Mouse (Mus musculus) liver, embryonic 14.5 days (tissue): ENCODE data around the gene Gm17416. TPM values are rescaled to one million over a fixed set of nuclear protein-coding genes. Genes with fewer than 3 reads are reported as not detected.
A peak's percentile ranks its signal among the peaks of the same experiment; 100 is the strongest.

Source experiments
- ATAC-seq: fragments of 200-750 bp; cut with Nextera tagmentation; 2 replicates; pipeline ENCODE4 v1.8.0; 2017; ENCODE audit warnings: moderate number of reproducible peaks, mild to moderate bottlenecking, moderate library complexity; ENCODE audit not compliant: insufficient read depth
- DNase-seq, 3 experiments: peaks; one replicate each; pipeline ENCODE4 v3.0.0-alpha.2; 2012 to 2013; ENCODE audit warnings: low read depth in 3 of 3, low spot score in 3 of 3
- H3K27ac ChIP-seq: fragments of 300-500 bp; sonication (generic); 2 replicates; pipeline ENCODE4 v1.5.1; 2014; ENCODE audit warnings: moderate library complexity, mild to moderate bottlenecking, control low read depth, inconsistent platforms
- H3K27me3 ChIP-seq: fragments of 300-500 bp; sonication (generic); 2 replicates; pipeline ENCODE4 v1.6.1; 2014; ENCODE audit warnings: mild to moderate bottlenecking, low read length, moderate library complexity; ENCODE audit not compliant: control insufficient read depth, insufficient read depth
- H3K36me3 ChIP-seq: fragments of 300-500 bp; sonication (generic); replicated peaks from 2 replicates; pipeline ENCODE4 v1.6.1; 2014; ENCODE audit warnings: low read depth; ENCODE audit not compliant: control insufficient read depth, insufficient read depth
- H3K4me1 ChIP-seq, 2 experiments: fragments of 200-500 bp in 1 of 2; fragments of 300-500 bp in 1 of 2; sonication (generic) in 1 of 2; replicated peaks; 2 replicates each; pipeline ENCODE4 v1.6.1; 2012 to 2014; ENCODE audit warnings: antibody characterized with exemption in 1 of 2, inconsistent platforms in 1 of 2, low read length in 1 of 2; ENCODE audit not compliant: control insufficient read depth in 2 of 2, insufficient read depth in 2 of 2
- H3K4me2 ChIP-seq: fragments of 300-500 bp; sonication (generic); 2 replicates; pipeline ENCODE4 v1.6.1; 2014; ENCODE audit warnings: low read depth, mild to moderate bottlenecking, control low read depth, moderate library complexity
- H3K4me3 ChIP-seq, 2 experiments: fragments of 200-500 bp in 1 of 2; fragments of 300-500 bp in 1 of 2; sonication (generic) in 1 of 2; 2 replicates each; pipeline ENCODE4 v1.5.1; 2012 to 2014; ENCODE audit warnings: low read depth in 2 of 2, low read length in 2 of 2, mild to moderate bottlenecking in 2 of 2, control low read depth in 1 of 2, inconsistent platforms in 1 of 2, moderate library complexity in 1 of 2; ENCODE audit not compliant: insufficient read depth in 1 of 2
- H3K9ac ChIP-seq: fragments of 300-500 bp; sonication (generic); replicated peaks from 2 replicates; pipeline ENCODE4 v1.6.1; 2014; ENCODE audit warnings: mild to moderate bottlenecking, control low read depth, moderate library complexity
- H3K9me3 ChIP-seq: fragments of 300-500 bp; sonication (generic); 2 replicates; pipeline ENCODE4 v1.6.1; 2016; ENCODE audit warnings: low read length, mixed read lengths; ENCODE audit not compliant: control insufficient read depth
- CTCF ChIP-seq: IDR thresholded peaks from 2 replicates; pipeline ENCODE4 v1.5.1; 2016; ENCODE audit warnings: antibody characterized with exemption, low read depth, control low read depth
- EP300 ChIP-seq: IDR thresholded peaks from 2 replicates; pipeline ENCODE4 v1.6.1; 2016; ENCODE audit warnings: antibody characterized with exemption, low read depth
- WGBS: fragments of 180-500 bp; shearing (Covaris S2); extraction: QIAGEN DNeasy Blood & Tissue Kit; methylation state at CpG from one replicate; pipeline ENCODE4 v1.1.7; 2014; ENCODE audit not compliant: insufficient replicate concordance; 5-methylcytosine and 5-hydroxymethylcytosine counted together
- polyA plus RNA-seq, 2 experiments: library from polyadenylated mRNA; depleted of rRNA in 1 of 2; stranded (reverse) in 1 of 2; unstranded in 1 of 2; fragments of >200 nt; fragmentation: Nextera tagmentation in 1 of 2; extraction: Ambion mirVana in 1 of 2; gene quantifications; 2 replicates each; pipeline versions ENCODE4 v1.2.1 to v1.2.3; 2012 to 2014

The Gm17416 gene
- polyA plus RNA-seq, 2 experiments = not detected

DNA sequence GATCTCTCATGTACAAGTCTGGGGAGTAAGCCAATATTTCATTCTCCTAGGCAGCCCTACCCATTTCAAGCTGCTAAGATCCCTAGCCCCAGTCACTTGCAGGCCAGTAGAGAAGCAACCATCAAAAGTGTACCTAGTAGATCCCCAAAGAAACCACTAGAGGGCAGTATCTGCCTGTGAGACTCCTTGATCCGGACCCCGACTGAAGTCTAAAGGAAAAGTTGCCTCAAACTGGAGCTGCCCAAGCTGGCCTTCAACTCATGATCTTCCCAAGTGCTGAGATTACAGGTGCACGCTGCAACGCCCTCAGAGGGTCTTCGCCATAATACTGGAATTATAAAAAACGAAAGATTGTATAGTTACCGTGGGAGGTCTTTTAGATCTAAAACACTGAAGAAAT is 46.4 kb downstream of the Gm17416 start:
- Histone ChIP-seq H3K9ac (no peak overlapping the region), H3K27me3 (no peaks in the 10 kb centered on the region), H3K4me2 (no peak overlapping the region), H3K27ac (no peak overlapping the region), H3K4me3 (no peak overlapping the region), H3K9me3 (no peaks in the 10 kb centered on the region), H3K4me1 (no peaks in the 10 kb centered on the region), H3K36me3 (no peaks in the 10 kb centered on the region)
- WGBS = 9% methylated on average over 7 of the region's 7 CpGs
- TF ChIP-seq EP300 = no peak
- peak; percentile 85 for TF ChIP-seq CTCF
- ATAC-seq (no peak), DNase-seq (peak; percentile 33 to 37 (median 35))

DNA sequence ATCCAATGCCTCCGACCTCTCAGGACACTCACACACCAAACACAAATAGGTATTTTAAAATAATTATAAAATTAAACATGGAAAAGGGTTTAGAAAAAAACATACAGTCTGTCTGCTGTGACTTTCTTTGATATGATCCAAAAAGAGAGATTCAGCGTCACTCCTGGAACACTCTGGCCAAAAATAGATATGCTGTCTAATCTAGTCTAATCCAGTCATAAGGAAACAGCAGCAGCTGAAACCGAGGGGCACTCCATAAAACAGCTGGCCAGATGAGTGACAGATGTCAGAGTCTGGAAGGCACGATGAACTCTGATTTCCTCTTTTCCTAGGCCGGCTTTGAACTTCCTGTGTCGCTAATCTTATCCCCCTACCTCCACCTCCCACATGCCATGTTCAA is 47.3 kb downstream of the Gm17416 start:
- no peaks in the 10 kb centered on the region for H3K4me1 ChIP-seq
- ATAC-seq (no peak), DNase-seq (no peak)
- no peaks in the 10 kb centered on the region for H3K27me3 ChIP-seq
- H3K4me3 ChIP-seq = no peak overlapping the region
- H3K4me2 ChIP-seq = no peak overlapping the region
- no peak for TF ChIP-seq CTCF
- TF ChIP-seq EP300 = no peak
- H3K36me3 ChIP-seq = no peaks in the 10 kb centered on the region
- H3K9me3 ChIP-seq = no peaks in the 10 kb centered on the region
- H3K27ac ChIP-seq = no peak overlapping the region
- 18% methylated on average over 6 of the region's 6 CpGs for WGBS
- H3K9ac ChIP-seq = no peak overlapping the region

DNA sequence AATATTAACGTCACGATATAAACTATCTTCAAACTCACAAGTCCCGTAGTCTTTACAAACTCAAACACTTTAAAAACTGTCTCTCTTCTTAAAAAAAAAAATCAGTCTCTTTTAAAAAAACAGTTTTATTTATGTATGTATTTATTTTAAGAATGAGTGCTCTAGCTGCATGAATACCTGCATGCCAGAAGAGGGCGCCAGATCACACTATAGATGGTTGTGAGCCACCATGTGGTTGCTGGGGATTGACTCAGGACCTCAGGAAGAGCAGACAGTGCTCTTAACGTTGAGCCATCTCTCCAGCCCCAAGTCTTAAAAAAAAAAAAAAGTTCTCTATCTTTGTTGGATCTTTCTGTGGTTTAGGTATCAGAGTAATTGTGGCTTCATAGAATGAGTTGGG is 48.2 kb downstream of the Gm17416 start:
- Histone ChIP-seq H3K4me2 (no peak overlapping the region), H3K9ac (no peak overlapping the region), H3K9me3 (no peaks in the 10 kb centered on the region), H3K27ac (no peak overlapping the region), H3K36me3 (no peaks in the 10 kb centered on the region), H3K4me3 (no peak overlapping the region), H3K4me1 (no peaks in the 10 kb centered on the region), H3K27me3 (no peaks in the 10 kb centered on the region)
- TF ChIP-seq CTCF (peak; percentile 61), EP300 (no peak)
- no peak for ATAC-seq
- WGBS = 49% methylated on average over 5 of the region's 5 CpGs
- DNase-seq = no peak

Other genes starting within 250 kb of the Gm17416 start
- 49.6 and 54.5 TPM in 2 replicates for gene Rbck1, start 236.7 kb upstream of the Gm17416 start, polyA plus RNA-seq (2012; rRNA removed)
- 34.3 and 38.8 TPM in 2 replicates for gene Rbck1, start 236.7 kb upstream of the Gm17416 start, polyA plus RNA-seq (2014; fragmentation: Nextera tagmentation; extraction: Ambion mirVana)
- gene Trib3, start 225.3 kb upstream of the Gm17416 start, polyA plus RNA-seq (2012; rRNA removed) = 0.54 and 0.77 TPM in 2 replicates
- gene Trib3, start 225.3 kb upstream of the Gm17416 start, polyA plus RNA-seq (2014; fragmentation: Nextera tagmentation; extraction: Ambion mirVana) = 0.70 and 1.5 TPM in 2 replicates
- not detected in 2 replicates for gene Nrsn2, start 192.7 kb upstream of the Gm17416 start, polyA plus RNA-seq (2012; rRNA removed)
- not detected in 2 replicates for gene Nrsn2, start 192.7 kb upstream of the Gm17416 start, polyA plus RNA-seq (2014; fragmentation: Nextera tagmentation; extraction: Ambion mirVana)
- gene Sox12, start 171.3 kb upstream of the Gm17416 start, polyA plus RNA-seq (2012; rRNA removed) = 4.4 TPM in 2 replicates
- 1.4 and 1.9 TPM in 2 replicates for gene Sox12, start 171.3 kb upstream of the Gm17416 start, polyA plus RNA-seq (2014; fragmentation: Nextera tagmentation; extraction: Ambion mirVana)
- 7.6 and 9.1 TPM in 2 replicates for gene Zcchc3, start 154.3 kb upstream of the Gm17416 start, polyA plus RNA-seq (2012; rRNA removed)
- gene Zcchc3, start 154.3 kb upstream of the Gm17416 start, polyA plus RNA-seq (2014; fragmentation: Nextera tagmentation; extraction: Ambion mirVana) = 8.7 and 10.7 TPM in 2 replicates
- 0.15 and 0.19 TPM in 2 replicates for gene 6820408C15Rik, start 153.8 kb upstream of the Gm17416 start, polyA plus RNA-seq (2012; rRNA removed)
- gene 6820408C15Rik, start 153.8 kb upstream of the Gm17416 start, polyA plus RNA-seq (2014; fragmentation: Nextera tagmentation; extraction: Ambion mirVana) = 0.11 and 0.23 TPM in 2 replicates
- not detected in 2 replicates for gene Defb23, start 104.7 kb upstream of the Gm17416 start, polyA plus RNA-seq (2012; rRNA removed)
- not detected in 2 replicates for gene Defb23, start 104.7 kb upstream of the Gm17416 start, polyA plus RNA-seq (2014; fragmentation: Nextera tagmentation; extraction: Ambion mirVana)
- gene Defb20, start 92.3 kb upstream of the Gm17416 start, polyA plus RNA-seq (2012; rRNA removed) = not detected in 2 replicates
- not detected in 2 replicates for gene Defb20, start 92.3 kb upstream of the Gm17416 start, polyA plus RNA-seq (2014; fragmentation: Nextera tagmentation; extraction: Ambion mirVana)
- not detected in 2 replicates for gene Defb22, start 79.2 kb upstream of the Gm17416 start, polyA plus RNA-seq (2012; rRNA removed)
- not detected in 2 replicates for gene Defb22, start 79.2 kb upstream of the Gm17416 start, polyA plus RNA-seq (2014; fragmentation: Nextera tagmentation; extraction: Ambion mirVana)
- gene Defb26, start 57.6 kb upstream of the Gm17416 start, polyA plus RNA-seq (2012; rRNA removed) = not detected in 2 replicates
- not detected in 2 replicates for gene Defb26, start 57.6 kb upstream of the Gm17416 start, polyA plus RNA-seq (2014; fragmentation: Nextera tagmentation; extraction: Ambion mirVana)
- not detected in 2 replicates for gene Defb28, start 51.1 kb upstream of the Gm17416 start, polyA plus RNA-seq (2012; rRNA removed)
- not detected in 2 replicates for gene Defb28, start 51.1 kb upstream of the Gm17416 start, polyA plus RNA-seq (2014; fragmentation: Nextera tagmentation; extraction: Ambion mirVana)
- not detected in 2 replicates for gene Defb29, start 29.2 kb upstream of the Gm17416 start, polyA plus RNA-seq (2012; rRNA removed)
- not detected in 2 replicates for gene Defb29, start 29.2 kb upstream of the Gm17416 start, polyA plus RNA-seq (2014; fragmentation: Nextera tagmentation; extraction: Ambion mirVana)
- not detected in 2 replicates for gene Defb21, start 3.4 kb downstream of the Gm17416 start, polyA plus RNA-seq (2012; rRNA removed)
- gene Defb21, start 3.4 kb downstream of the Gm17416 start, polyA plus RNA-seq (2014; fragmentation: Nextera tagmentation; extraction: Ambion mirVana) = not detected in 2 replicates
- not detected in 2 replicates for gene Defb19, start 11.0 kb downstream of the Gm17416 start, polyA plus RNA-seq (2012; rRNA removed)
- not detected in 2 replicates for gene Defb19, start 11.0 kb downstream of the Gm17416 start, polyA plus RNA-seq (2014; fragmentation: Nextera tagmentation; extraction: Ambion mirVana)
- gene Defb45, start 30.1 kb downstream of the Gm17416 start, polyA plus RNA-seq (2012; rRNA removed) = not detected in 2 replicates
- gene Defb45, start 30.1 kb downstream of the Gm17416 start, polyA plus RNA-seq (2014; fragmentation: Nextera tagmentation; extraction: Ambion mirVana) = not detected in 2 replicates
- gene Defb36, start 35.0 kb downstream of the Gm17416 start, polyA plus RNA-seq (2012; rRNA removed) = not detected in 2 replicates
- gene Defb36, start 35.0 kb downstream of the Gm17416 start, polyA plus RNA-seq (2014; fragmentation: Nextera tagmentation; extraction: Ambion mirVana) = not detected in 2 replicates
- gene Defb25, start 53.7 kb downstream of the Gm17416 start, polyA plus RNA-seq (2012; rRNA removed) = not detected in 2 replicates
- gene Defb25, start 53.7 kb downstream of the Gm17416 start, polyA plus RNA-seq (2014; fragmentation: Nextera tagmentation; extraction: Ambion mirVana) = not detected in 2 replicates
- gene Rem1, start 57.6 kb downstream of the Gm17416 start, polyA plus RNA-seq (2012; rRNA removed) = 0.42 and 0.66 TPM in 2 replicates
- gene Rem1, start 57.6 kb downstream of the Gm17416 start, polyA plus RNA-seq (2014; fragmentation: Nextera tagmentation; extraction: Ambion mirVana) = 0.52 and 0.91 TPM in 2 replicates
- 24.1 and 27.4 TPM in 2 replicates for gene H13, start 100.1 kb downstream of the Gm17416 start, polyA plus RNA-seq (2012; rRNA removed)
- gene H13, start 100.1 kb downstream of the Gm17416 start, polyA plus RNA-seq (2014; fragmentation: Nextera tagmentation; extraction: Ambion mirVana) = 38.1 and 39.4 TPM in 2 replicates
- gene Mcts2, start 117.7 kb downstream of the Gm17416 start, polyA plus RNA-seq (2012; rRNA removed) = 4.3 and 10.3 TPM in 2 replicates
- gene Mcts2, start 117.7 kb downstream of the Gm17416 start, polyA plus RNA-seq (2014; fragmentation: Nextera tagmentation; extraction: Ambion mirVana) = 14.7 and 15.2 TPM in 2 replicates
- 45.6 and 50.6 TPM in 2 replicates for gene Id1, start 166.9 kb downstream of the Gm17416 start, polyA plus RNA-seq (2012; rRNA removed)
- gene Id1, start 166.9 kb downstream of the Gm17416 start, polyA plus RNA-seq (2014; fragmentation: Nextera tagmentation; extraction: Ambion mirVana) = 20.7 and 22.6 TPM in 2 replicates
- gene Cox4i2, start 184.8 kb downstream of the Gm17416 start, polyA plus RNA-seq (2012; rRNA removed) = 0.51 and 0.92 TPM in 2 replicates
- gene Cox4i2, start 184.8 kb downstream of the Gm17416 start, polyA plus RNA-seq (2014; fragmentation: Nextera tagmentation; extraction: Ambion mirVana) = 0.47 and 0.51 TPM in 2 replicates